Mouse (Mus musculus) ES-Bruce4 (cell line): ENCODE measurements around the gene Tnfrsf1a. TPM values are rescaled to one million over a fixed set of nuclear protein-coding genes. Genes with fewer than 3 reads are reported as not detected.

Experiments used
- H3K27ac ChIP-seq: 2 replicates; pipeline ENCODE4 v1.5.1; 2012; ENCODE audit warnings: low read length, inconsistent platforms; ENCODE audit not compliant: insufficient read depth
- H3K27me3 ChIP-seq: 2 replicates; pipeline ENCODE4 v1.6.1; 2012; ENCODE audit warnings: mild to moderate bottlenecking, low read length, inconsistent platforms; ENCODE audit not compliant: control insufficient read depth, poor library complexity, insufficient read depth, severe bottlenecking
- H3K36me3 ChIP-seq: 2 replicates; pipeline ENCODE4 v1.6.1; 2012; ENCODE audit warnings: inconsistent platforms, mild to moderate bottlenecking, low read length, moderate library complexity; ENCODE audit not compliant: control insufficient read depth, poor library complexity, insufficient read depth, severe bottlenecking
- H3K4me1 ChIP-seq: one replicate; pipeline ENCODE4 v1.8.1; 2011; ENCODE audit warnings: low read length; ENCODE audit not compliant: control insufficient read depth, insufficient read depth
- H3K4me3 ChIP-seq: 2 replicates; pipeline ENCODE4 v1.5.1; 2011; ENCODE audit warnings: low read depth, mild to moderate bottlenecking, low read length
- H3K9ac ChIP-seq: 2 replicates; pipeline ENCODE4 v1.6.1; 2012; ENCODE audit warnings: low read depth, mild to moderate bottlenecking, inconsistent platforms; ENCODE audit not compliant: poor library complexity, severe bottlenecking
- H3K9me3 ChIP-seq: replicated peaks from 2 replicates; pipeline ENCODE4 v1.6.1; 2012; ENCODE audit warnings: mild to moderate bottlenecking, low read length, inconsistent platforms; ENCODE audit not compliant: control insufficient read depth, poor library complexity, insufficient read depth, severe bottlenecking
- CTCF ChIP-seq: IDR thresholded peaks from one replicate; pipeline ENCODE4 v1.8.1; 2011; ENCODE audit warnings: low read depth, low read length
- EP300 ChIP-seq: IDR thresholded peaks from 2 replicates; pipeline ENCODE4 v1.6.1; 2011; ENCODE audit warnings: low read depth, low read length; ENCODE audit not compliant: insufficient read depth
- POLR2A ChIP-seq: IDR thresholded peaks from one replicate; pipeline ENCODE4 v1.8.1; 2011; ENCODE audit warnings: low read length; ENCODE audit not compliant: insufficient read depth
- polyA plus RNA-seq: library from polyadenylated mRNA; stranded (reverse); fragments of >200 nt; gene quantifications from 2 replicates; pipeline ENCODE4 v1.2.4, GENCODE M21; 2011; ENCODE audit warnings: low read depth; ENCODE audit not compliant: missing spikeins, insufficient read depth, insufficient read length

The Tnfrsf1a gene
- polyA plus RNA-seq, 1 experiment, result 13.1 TPM

DNA sequence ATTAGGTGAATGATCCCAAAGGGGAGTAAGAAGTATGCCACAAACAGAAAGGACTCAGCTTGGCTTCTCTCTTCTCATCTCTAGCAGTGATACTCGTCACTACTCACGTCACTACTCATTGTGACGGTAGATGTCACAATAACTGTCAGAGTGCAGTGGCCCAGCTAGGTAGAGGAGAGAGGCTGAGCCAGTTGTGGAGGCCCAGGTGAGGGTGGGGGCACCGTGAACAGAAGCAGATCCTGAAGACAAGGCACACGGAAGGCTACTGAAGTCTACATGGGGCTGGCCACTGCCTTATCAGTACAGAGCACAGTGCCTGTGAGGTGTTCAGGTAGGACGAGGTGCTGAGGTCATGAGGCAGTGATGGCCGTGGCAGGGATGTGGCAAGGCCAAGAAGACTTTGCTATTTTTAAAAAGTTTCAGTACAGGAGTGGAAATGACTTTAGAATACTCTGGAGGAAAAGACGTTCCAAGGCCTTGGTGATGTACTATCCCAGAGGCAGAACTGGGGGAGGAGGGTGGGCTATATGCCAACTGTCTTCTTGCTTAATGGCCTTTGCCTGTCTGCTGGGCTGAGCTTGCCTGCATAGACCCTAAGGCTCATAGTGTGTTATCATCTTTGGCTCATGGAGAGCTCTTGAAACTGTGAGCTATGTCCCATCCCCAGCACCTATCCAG is 2.3 kb downstream of the Tnfrsf1a start:
- Histone ChIP-seq H3K27me3 (no peaks in the 10 kb centered on the region), H3K36me3 (no peaks in the 10 kb centered on the region), H3K27ac (no peak overlapping the region), H3K9me3 (no peaks in the 10 kb centered on the region), H3K9ac (no peak overlapping the region), H3K4me3 (no peak overlapping the region), H3K4me1 (peaks cover 8% of the 10 kb centered on the region)
- no peak for TF ChIP-seq EP300
- TF ChIP-seq CTCF, result no peak
- no peak for TF ChIP-seq POLR2A

DNA sequence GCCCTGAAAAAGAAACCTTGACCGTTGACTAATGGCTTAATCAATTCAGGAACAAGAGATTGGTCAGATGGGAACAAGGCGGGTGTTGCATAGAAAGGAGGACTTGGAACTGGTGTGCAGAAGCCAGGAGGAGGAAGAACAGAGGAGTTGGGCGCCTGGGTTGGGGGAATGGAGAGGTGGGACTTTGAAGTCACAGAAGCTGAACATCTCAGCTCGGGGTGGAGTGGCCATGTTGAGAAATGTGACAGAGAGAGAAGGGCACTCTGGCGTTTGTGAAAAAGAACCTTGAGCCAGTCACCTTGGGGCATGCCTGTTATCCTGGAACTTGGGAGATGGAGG is 2.9 kb downstream of the Tnfrsf1a start:
- H3K4me3 ChIP-seq, result no peak overlapping the region
- no peak for TF ChIP-seq EP300
- no peak for TF ChIP-seq CTCF
- no peak for TF ChIP-seq POLR2A
- H3K27me3 ChIP-seq, result no peaks in the 10 kb centered on the region
- no peaks in the 10 kb centered on the region for H3K9me3 ChIP-seq
- H3K9ac ChIP-seq, result no peak overlapping the region
- no peaks in the 10 kb centered on the region for H3K36me3 ChIP-seq
- H3K4me1 ChIP-seq, result peaks cover 8% of the 10 kb centered on the region
- no peak overlapping the region for H3K27ac ChIP-seq

DNA sequence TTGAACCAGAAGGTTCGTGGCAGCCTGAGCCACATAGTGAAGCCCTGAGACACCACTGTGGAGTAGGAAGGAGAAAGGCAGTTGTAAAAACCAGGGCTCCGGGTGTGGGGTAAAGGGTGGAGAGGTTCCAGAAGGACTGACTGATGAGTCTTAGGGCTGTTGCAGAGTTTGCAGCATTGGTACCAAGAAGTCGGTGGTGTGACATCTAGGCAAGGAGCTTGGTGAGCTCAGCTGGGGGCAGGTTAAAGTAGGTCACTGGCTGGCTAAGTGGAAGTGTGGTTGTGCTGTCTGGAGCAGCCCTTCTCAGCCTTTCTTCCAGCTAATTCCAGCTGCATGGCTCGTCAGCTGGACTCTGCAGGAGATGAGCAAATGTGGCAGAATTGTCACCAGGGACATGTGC is 3.6 kb downstream of the Tnfrsf1a start:
- no peak overlapping the region for H3K27ac ChIP-seq
- no peak overlapping the region for H3K9ac ChIP-seq
- no peak overlapping the region for H3K4me3 ChIP-seq
- peaks cover 10% of the 10 kb centered on the region for H3K4me1 ChIP-seq
- no peaks in the 10 kb centered on the region for H3K9me3 ChIP-seq
- TF ChIP-seq EP300 (no peak), CTCF (no peak), POLR2A (no peak)
- no peaks in the 10 kb centered on the region for H3K36me3 ChIP-seq
- H3K27me3 ChIP-seq, result no peaks in the 10 kb centered on the region

DNA sequence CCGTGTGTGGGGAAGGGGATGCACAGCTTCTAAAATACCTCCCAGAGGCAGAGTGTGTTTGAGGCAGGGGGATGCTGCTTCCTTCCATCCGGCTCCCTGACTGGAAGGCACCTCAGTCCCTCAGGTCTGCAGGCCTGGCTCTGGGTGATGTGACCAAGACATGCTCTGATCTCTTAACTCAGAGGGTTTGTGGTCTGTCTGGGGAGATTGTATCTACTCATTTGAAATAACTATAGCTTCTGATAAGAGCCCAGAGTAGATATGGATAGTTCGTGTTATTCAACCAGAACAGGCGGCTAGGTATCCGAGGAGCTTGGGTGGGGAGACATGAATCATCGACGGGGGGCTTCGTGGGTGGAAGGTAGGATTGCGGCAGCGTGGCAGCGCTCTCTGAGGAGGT is 4.1 kb downstream of the Tnfrsf1a start:
- Histone ChIP-seq H3K27me3 (no peaks in the 10 kb centered on the region), H3K4me1 (peaks cover 10% of the 10 kb centered on the region)

DNA sequence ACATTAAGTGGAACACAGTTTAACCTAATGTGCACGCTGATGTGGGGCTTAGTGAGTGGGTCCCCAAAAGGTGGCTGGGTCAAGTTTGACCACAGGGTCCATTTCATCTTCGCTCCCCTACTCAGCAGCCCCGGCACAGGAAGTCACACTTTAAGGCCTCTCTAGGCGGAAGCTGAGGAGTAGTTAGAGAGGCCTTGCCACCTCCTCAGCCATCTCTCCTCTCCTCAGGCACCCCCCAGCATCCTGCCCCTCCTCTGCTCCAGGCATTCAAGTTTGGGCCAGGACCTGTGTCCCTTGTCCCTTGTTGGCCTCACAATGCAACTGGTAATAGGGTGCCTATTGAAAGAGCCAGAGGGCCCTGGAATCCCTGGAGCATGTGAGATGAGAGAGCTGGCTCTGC is 4.5 kb downstream of the Tnfrsf1a start:
- Histone ChIP-seq H3K27me3 (no peaks in the 10 kb centered on the region), H3K4me1 (peaks cover 10% of the 10 kb centered on the region), H3K4me3 (no peak overlapping the region), H3K9ac (no peak overlapping the region), H3K9me3 (no peaks in the 10 kb centered on the region), H3K36me3 (no peaks in the 10 kb centered on the region), H3K27ac (no peak overlapping the region)
- no peak for TF ChIP-seq CTCF
- TF ChIP-seq EP300, result no peak
- no peak for TF ChIP-seq POLR2A

More for the DNA sequence above, 4.1 kb downstream of the Tnfrsf1a start:
- Histone ChIP-seq H3K27ac (no peak overlapping the region), H3K4me3 (no peak overlapping the region), H3K9me3 (no peaks in the 10 kb centered on the region), H3K36me3 (no peaks in the 10 kb centered on the region), H3K9ac (no peak overlapping the region)
- TF ChIP-seq CTCF (no peak), POLR2A (no peak), EP300 (no peak)

DNA sequence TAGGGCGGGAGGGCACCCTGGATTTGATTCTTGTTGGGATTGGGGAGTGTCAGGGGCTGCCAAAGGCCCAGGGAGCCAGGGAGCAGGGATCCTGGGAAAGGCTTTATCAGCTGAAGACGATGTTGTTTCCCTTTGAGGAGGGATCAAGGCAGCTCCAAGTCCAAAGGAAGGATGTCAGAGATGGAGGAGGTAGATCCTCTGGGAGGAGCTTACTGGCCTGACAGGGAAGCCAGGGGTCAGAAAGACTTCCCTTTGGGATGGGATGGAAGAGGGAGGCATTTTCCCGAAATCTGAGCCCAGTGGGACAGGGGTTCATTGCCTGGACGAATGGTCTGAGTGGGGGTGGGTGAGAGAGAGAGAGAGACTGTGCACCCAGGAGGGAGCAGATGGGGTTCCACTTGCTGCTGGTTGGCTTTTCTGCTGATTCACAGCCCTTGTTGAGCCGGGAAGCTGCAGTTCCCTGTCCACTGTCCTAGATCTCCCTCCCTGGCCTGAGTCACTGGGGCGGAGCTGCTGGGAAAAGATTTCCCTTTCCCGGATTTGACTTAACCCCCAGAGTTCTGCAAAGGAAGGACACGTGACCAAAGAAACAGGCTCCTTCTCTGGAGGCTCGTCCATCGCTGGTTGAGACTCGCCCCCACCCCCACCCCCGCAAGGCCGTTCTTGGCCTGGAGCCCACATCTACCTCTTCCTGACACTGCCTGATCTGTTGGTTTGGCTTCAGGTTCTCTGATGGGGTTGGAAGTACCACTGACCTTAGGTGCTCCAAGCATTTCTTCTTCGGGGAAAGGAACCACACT is 5.4 kb downstream of the Tnfrsf1a start:
- H3K4me1 ChIP-seq, result peaks cover 10% of the 10 kb centered on the region

More for the DNA sequence above, 5.4 kb downstream of the Tnfrsf1a start:
- no peak overlapping the region for H3K4me3 ChIP-seq
- H3K27ac ChIP-seq, result peak overlapping the region; percentile 17
- no peaks in the 10 kb centered on the region for H3K36me3 ChIP-seq
- no peaks in the 10 kb centered on the region for H3K9me3 ChIP-seq
- no peak overlapping the region for H3K9ac ChIP-seq
- H3K27me3 ChIP-seq, result no peaks in the 10 kb centered on the region
- TF ChIP-seq EP300, result peak; percentile 66; the same call in 1 of the 2 replicates
- TF ChIP-seq POLR2A, result no peak
- TF ChIP-seq CTCF, result no peak
